Mouse (Mus musculus) kidney, embryonic 14.5 days (tissue): ENCODE results near the gene Ddx52. TPM values are rescaled to one million over a fixed set of nuclear protein-coding genes. Genes with fewer than 3 reads are reported as not detected.

Experiments used
- ATAC-seq: fragments of 200-750 bp; cut with Nextera tagmentation; 2 replicates; pipeline ENCODE4 v1.8.0; 2017; ENCODE audit warnings: moderate number of reproducible peaks, mild to moderate bottlenecking, moderate TSS enrichment, moderate library complexity; ENCODE audit not compliant: low FRiP score, low TSS enrichment
- H3K27ac ChIP-seq: fragments of 300-500 bp; sonication (generic); 2 replicates; pipeline ENCODE4 v1.5.1; 2014; ENCODE audit warnings: low read depth, mild to moderate bottlenecking, low read length, moderate library complexity, mixed read lengths
- H3K27me3 ChIP-seq: fragments of 300-500 bp; sonication (generic); 2 replicates; pipeline ENCODE4 v1.6.1; 2014; ENCODE audit warnings: mild to moderate bottlenecking, low read length; ENCODE audit not compliant: control insufficient read depth, insufficient read depth
- H3K36me3 ChIP-seq: fragments of 300-500 bp; sonication (generic); 2 replicates; pipeline ENCODE4 v1.6.1; 2014; ENCODE audit warnings: low read length, mixed read lengths; ENCODE audit not compliant: control insufficient read depth, insufficient read depth
- H3K4me1 ChIP-seq: fragments of 300-500 bp; sonication (generic); 2 replicates; pipeline ENCODE4 v1.6.1; 2014; ENCODE audit warnings: low read length, mixed read lengths; ENCODE audit not compliant: control insufficient read depth, insufficient read depth
- H3K4me2 ChIP-seq: fragments of 300-500 bp; sonication (generic); replicated peaks from 2 replicates; pipeline ENCODE4 v1.6.1; 2014; ENCODE audit warnings: low read depth, mild to moderate bottlenecking, low read length
- H3K4me3 ChIP-seq: fragments of 300-500 bp; sonication (generic); 2 replicates; pipeline ENCODE4 v1.5.1; 2014; ENCODE audit warnings: mild to moderate bottlenecking, low read length
- H3K9ac ChIP-seq: fragments of 300-500 bp; sonication (generic); 2 replicates; pipeline ENCODE4 v1.6.1; 2014; ENCODE audit warnings: low read depth, mild to moderate bottlenecking, low read length, moderate library complexity
- H3K9me3 ChIP-seq: fragments of 300-500 bp; sonication (generic); 2 replicates; pipeline ENCODE4 v1.6.1; 2016; ENCODE audit warnings: low read length; ENCODE audit not compliant: control insufficient read depth
- WGBS: fragments of 180-500 bp; shearing (Covaris S2); extraction: QIAGEN DNeasy Blood & Tissue Kit; methylation state at CpG from one replicate; pipeline ENCODE4 v1.1.7; 2014; 5-methylcytosine and 5-hydroxymethylcytosine counted together
- polyA plus RNA-seq: library from polyadenylated mRNA; unstranded; fragments of >200 nt; fragmentation: Nextera tagmentation; extraction: Ambion mirVana; gene quantifications from 2 replicates; pipeline ENCODE4 v1.2.1, GENCODE M21; 2014

Ddx52 gene
- polyA plus RNA-seq, 1 experiment from 2014 or later: 47.6 TPM

GRCm38 (mm10) chr11:83963991-83964921 lies 22.4 kb downstream of the Ddx52 start, which contains the start of gene Synrg:
Gene Synrg (plus strand): TSS chr11:83964428.
- WGBS: 2% methylated on average over 63 of the region's 76 CpGs
- H3K27ac ChIP-seq: no peak within 1 kb of the TSS

GRCm38 (mm10) chr11:83967436-83968204 lies 25.8 kb downstream of the Ddx52 start:
- ATAC-seq: no peak
- 57% methylated on average over 8 of the region's 8 CpGs for WGBS
- no peaks in the 10 kb centered on the region for H3K4me1 ChIP-seq

More at GRCm38 (mm10) chr11:83963991-83964921, 22.4 kb downstream of the Ddx52 start, which contains the start of gene Synrg:
- Histone ChIP-seq H3K4me3 (peak within 1 kb of the TSS; percentile 64), H3K9ac (peak within 1 kb of the TSS; percentile 77), H3K27me3 (no peaks in the 10 kb centered on the region), H3K4me1 (no peaks in the 10 kb centered on the region), H3K36me3 (peaks cover 38% of the 10 kb centered on the region), H3K4me2 (peak within 1 kb of the TSS; percentile 70), H3K9me3 (no peaks in the 10 kb centered on the region)
- peak; percentile 91 for ATAC-seq

GRCm38 (mm10) chr11:83968205-83968575 lies 26.3 kb downstream of the Ddx52 start:
- Histone ChIP-seq H3K27me3 (no peaks in the 10 kb centered on the region), H3K27ac (no peak overlapping the region), H3K4me1 (no peaks in the 10 kb centered on the region), H3K4me3 (no peak overlapping the region), H3K4me2 (no peak overlapping the region), H3K36me3 (peaks cover 7% of the 10 kb centered on the region; the same call in 1 of the 2 replicates), H3K9me3 (no peaks in the 10 kb centered on the region), H3K9ac (no peak overlapping the region)
- WGBS: 79% methylated on average over 6 of the region's 6 CpGs
- ATAC-seq: no peak

More at GRCm38 (mm10) chr11:83967436-83968204, 25.8 kb downstream of the Ddx52 start:
- H3K9ac ChIP-seq: no peak overlapping the region
- no peaks in the 10 kb centered on the region for H3K27me3 ChIP-seq
- H3K4me2 ChIP-seq: no peak overlapping the region
- no peak overlapping the region for H3K4me3 ChIP-seq
- no peaks in the 10 kb centered on the region for H3K9me3 ChIP-seq
- no peak overlapping the region for H3K27ac ChIP-seq
- H3K36me3 ChIP-seq: peaks cover 6% of the 10 kb centered on the region

GRCm38 (mm10) chr11:83969040-83969439 lies 27.2 kb downstream of the Ddx52 start:
- WGBS: 80% methylated on average over 3 of the region's 3 CpGs
- H3K4me3 ChIP-seq: no peak overlapping the region
- no peaks in the 10 kb centered on the region for H3K4me1 ChIP-seq
- no peak for ATAC-seq
- H3K27ac ChIP-seq: no peak overlapping the region
- no peaks in the 10 kb centered on the region for H3K27me3 ChIP-seq
- H3K4me2 ChIP-seq: no peak overlapping the region
- no peaks in the 10 kb centered on the region for H3K9me3 ChIP-seq
- H3K36me3 ChIP-seq: peaks cover 7% of the 10 kb centered on the region; the same call in 1 of the 2 replicates
- no peak overlapping the region for H3K9ac ChIP-seq

GRCm38 (mm10) chr11:83974561-83975346 lies 32.9 kb downstream of the Ddx52 start:
- Histone ChIP-seq H3K4me3 (no peak overlapping the region), H3K4me2 (no peak overlapping the region), H3K36me3 (peaks cover 23% of the 10 kb centered on the region), H3K9me3 (no peaks in the 10 kb centered on the region), H3K4me1 (no peaks in the 10 kb centered on the region), H3K27ac (no peak overlapping the region), H3K9ac (no peak overlapping the region), H3K27me3 (no peaks in the 10 kb centered on the region)
- ATAC-seq: no peak
- WGBS: 74% methylated on average over 7 of the region's 7 CpGs

GRCm38 (mm10) chr11:83975488-83975887 lies 33.6 kb downstream of the Ddx52 start:
- WGBS: 58% methylated on average over 1 of the region's 1 CpGs
- Histone ChIP-seq H3K9ac (no peak overlapping the region), H3K27me3 (no peaks in the 10 kb centered on the region), H3K4me2 (no peak overlapping the region), H3K4me3 (no peak overlapping the region), H3K36me3 (peaks cover 28% of the 10 kb centered on the region), H3K9me3 (no peaks in the 10 kb centered on the region), H3K27ac (no peak overlapping the region), H3K4me1 (no peaks in the 10 kb centered on the region)
- no peak for ATAC-seq

- WGBS: 47% methylated on average over 13 of the region's 13 CpGs
- Histone ChIP-seq H3K4me1 (no peaks in the 10 kb centered on the region), H3K36me3 (peaks cover 34% of the 10 kb centered on the region), H3K9me3 (no peaks in the 10 kb centered on the region), H3K4me2 (no peak overlapping the region), H3K4me3 (no peak overlapping the region), H3K27ac (peak overlapping the region; percentile 24; the same call in 1 of the 2 replicates), H3K9ac (no peak overlapping the region), H3K27me3 (no peaks in the 10 kb centered on the region)
- ATAC-seq: peak; percentile 71; the same call in 1 of the 2 replicates
Measured at GRCm38 (mm10) chr11:83976236-83976977, 34.5 kb downstream of the Ddx52 start.

GRCm38 (mm10) chr11:83977810-83978209 lies 35.9 kb downstream of the Ddx52 start:
- no peak overlapping the region for H3K4me3 ChIP-seq
- WGBS: 86% methylated on average over 2 of the region's 2 CpGs
- H3K9ac ChIP-seq: no peak overlapping the region
- no peaks in the 10 kb centered on the region for H3K9me3 ChIP-seq
- H3K4me1 ChIP-seq: no peaks in the 10 kb centered on the region
- no peak for ATAC-seq
- no peaks in the 10 kb centered on the region for H3K27me3 ChIP-seq
- no peak overlapping the region for H3K4me2 ChIP-seq
- peaks cover 41% of the 10 kb centered on the region for H3K36me3 ChIP-seq
- no peak overlapping the region for H3K27ac ChIP-seq
